Mouse (Mus musculus) B cell, adult 2 months (primary cell): ENCODE measurements at regions not wholly inside any gene's neighbourhood (a gene's known extent, or its start where the extent isn't known, plus 50 kb on each side); places are given as distances from the start of the nearest gene placed in this dataset.
A peak's percentile ranks its signal among the peaks of the same experiment; 100 is the strongest.

Experiments used
- DNase-seq, 2 experiments: peaks; one replicate each; pipeline ENCODE4 v3.0.0; 2022

DNA sequence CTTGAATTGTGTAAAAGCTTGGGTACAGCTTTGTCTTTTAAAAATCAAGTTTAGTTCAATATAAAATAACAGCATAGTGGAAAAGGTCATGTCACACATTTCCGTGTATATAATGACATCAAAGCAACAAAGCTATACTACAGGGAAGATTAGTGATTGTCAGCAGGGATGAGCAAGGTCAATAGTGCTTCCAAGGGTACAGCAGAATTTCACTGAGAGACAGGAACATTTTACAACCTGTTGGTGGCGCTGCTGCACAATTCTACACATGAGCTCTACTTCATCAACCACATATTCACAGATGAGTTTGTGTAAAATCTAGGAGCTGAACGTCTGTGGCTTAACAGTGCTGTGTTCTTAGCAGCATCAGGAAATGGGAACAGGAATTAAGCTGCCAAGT, 74.3 kb upstream of the A2m start:
- DNase-seq = peak in 1 of 2 experiments; percentile 3

- DNase-seq = no peak
Observed at GRCm38 (mm10) chr6:121560393-121560793, 74.8 kb upstream of the A2m start.

GRCm38 (mm10) chr6:121556481-121556880, 78.7 kb upstream of the A2m start:
- peak in 1 of 2 experiments; percentile 4 for DNase-seq

DNA sequence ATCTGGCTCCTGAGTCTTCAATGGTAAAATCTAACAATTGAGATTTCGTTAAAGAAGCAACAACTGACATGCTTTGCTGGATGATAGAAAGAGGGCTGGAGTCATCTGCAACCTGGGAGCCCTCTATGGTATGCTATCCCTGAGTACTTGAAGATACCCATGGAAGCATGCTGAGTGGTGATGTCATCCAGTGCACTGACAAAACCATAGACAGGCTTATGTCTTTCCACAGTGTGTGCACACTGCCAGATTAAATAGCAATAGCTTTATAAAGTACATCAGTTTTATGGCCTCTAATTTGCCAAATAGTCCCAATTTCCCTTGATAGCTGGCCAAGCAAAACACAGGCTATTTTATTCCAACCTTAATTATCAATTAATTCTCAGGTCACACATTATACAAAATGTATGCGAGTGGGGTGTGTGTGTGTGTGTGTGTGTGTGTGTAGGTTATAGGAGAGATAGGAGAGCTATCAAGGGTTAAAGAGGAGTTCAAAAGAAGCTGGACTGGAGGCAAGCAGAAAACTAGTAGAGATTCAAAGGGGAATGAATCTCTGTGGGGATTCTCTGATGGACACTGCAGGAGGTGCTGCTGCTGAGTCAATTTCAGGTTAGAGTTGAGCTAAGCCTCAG, 80.1 kb upstream of the Iqsec3 start:
- DNase-seq = no peak

GRCm38 (mm10) chr6:121533521-121533920, 60.0 kb upstream of the Iqsec3 start:
- no peak for DNase-seq

- peak in 1 of 2 experiments; percentile 5 for DNase-seq
Observed at GRCm38 (mm10) chr6:121532926-121533325, 59.4 kb upstream of the Iqsec3 start.

DNA sequence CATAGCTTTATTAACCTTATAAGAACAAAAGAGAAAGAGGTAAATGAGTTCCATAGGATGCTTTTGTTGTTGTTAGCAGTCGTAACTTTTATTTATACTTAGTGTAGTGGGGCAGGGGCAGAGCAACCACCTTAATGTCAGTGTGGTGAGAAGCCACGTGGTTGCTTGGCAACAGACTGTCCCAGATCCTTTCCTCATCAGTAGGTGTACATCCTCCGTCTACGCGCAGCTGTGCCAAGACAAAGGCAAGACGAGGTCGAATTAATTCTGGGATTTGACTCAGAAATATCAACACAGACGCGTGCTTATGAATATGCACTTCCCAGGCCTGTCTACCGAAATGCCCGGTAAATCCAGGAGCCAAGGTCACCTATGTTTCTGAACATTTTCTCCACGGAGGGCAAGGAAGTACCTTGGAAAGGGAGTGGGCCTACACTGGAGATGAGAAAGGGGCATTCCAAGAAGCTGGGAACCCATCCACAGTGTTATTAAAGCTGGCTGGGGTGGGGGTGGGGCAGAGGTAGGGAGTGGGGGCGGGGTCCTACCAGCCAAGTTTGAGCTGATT, 58.4 kb upstream of the Iqsec3 start:
- DNase-seq = no peak

DNA sequence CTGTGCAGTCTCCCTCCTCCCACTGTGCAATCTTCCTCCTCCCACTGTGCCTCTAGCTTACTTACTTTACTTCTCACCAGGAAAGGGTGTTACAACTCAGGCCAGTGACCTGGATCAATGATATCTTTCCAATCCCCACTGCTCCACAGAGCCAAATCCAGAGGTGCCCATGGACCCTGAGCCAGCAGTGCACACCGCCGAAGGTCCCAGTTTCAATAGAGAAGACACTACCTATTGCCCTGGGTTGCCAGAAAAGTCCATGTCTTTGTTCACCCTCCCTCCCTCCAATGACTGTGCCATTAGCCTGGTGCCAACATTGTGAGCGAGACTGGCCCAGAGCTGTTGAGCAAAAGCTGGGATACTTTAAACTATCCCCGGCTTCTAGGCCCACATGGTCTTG, 53.8 kb upstream of the Iqsec3 start:
- DNase-seq = no peak

DNA sequence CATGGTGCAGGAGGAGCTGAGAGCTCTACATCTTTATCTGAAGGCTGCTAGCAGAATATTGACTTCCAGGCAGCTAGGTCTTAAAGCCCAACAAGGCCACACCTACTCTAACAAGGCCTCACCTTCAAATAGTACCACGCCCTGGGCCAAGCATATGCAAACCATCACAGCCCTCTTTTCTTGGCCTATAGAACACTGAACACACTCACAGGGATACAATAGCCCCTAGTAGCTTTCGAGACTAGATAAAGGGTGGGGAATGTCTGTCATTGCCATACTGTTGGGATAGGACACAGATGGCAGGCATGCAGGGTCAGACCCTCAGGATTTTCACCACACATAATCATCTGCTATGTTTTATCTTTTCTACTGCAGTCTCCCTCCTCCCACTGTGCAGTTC, 52.6 kb upstream of the Iqsec3 start:
- no peak for DNase-seq

DNA sequence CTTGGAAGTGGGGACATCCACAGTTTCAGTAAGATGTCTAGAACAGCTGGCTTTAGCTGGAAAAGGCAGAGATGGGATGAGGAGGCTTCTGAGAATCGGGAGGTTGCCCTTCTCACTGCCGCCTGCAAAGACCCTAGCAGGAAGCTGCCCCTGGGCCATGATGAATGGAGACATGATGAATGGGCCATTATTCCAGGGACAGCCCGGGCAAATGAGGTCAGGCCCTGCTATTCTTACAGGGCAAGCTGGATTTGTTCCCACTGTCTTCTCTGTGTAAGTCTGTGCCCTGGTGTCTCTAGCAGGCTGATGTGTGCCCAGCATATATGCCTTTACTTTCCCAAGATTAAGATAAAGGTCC, 51.1 kb upstream of the Iqsec3 start:
- DNase-seq = no peak

DNA sequence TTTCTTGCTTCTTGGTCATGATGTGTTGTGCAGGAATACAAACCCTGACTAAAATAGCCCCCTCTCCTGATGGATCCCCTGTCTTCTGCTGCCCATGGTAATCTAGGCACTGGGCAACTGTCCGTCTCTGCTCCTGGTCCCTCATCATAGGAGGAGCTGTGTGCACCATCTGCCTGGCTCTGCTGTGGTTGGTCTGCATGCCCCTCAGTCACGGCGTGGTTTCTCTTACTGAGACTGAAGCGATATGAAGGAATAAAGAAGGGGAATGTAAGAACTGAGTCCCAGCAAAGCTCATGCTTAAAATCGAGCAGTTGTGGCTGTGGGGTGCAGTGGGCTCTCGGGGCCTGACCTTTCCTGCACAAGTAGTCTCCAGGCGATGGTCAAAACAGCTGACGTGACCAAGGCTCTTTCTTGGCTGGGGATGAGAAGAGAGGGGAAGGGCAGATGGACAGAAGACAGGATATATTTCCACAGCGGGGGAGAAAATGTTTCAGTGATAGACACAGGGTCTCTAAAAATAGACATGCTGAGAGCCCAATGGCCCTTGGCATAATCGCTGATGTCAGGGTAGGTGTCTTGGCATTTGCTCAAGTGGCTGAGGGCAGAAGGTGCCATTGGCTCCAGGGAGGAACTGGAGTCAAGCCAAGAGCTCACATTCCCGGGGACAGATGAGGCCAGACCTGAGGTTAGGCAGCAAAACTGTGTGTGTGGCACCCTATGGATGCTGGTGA, 50.6 kb upstream of the Iqsec3 start:
- no peak for DNase-seq
